Mouse (Mus musculus) lung, embryonic 14.5 days (tissue): Measurements from ENCODE around the gene Cyp8b1. TPM values are rescaled to one million over a fixed set of nuclear protein-coding genes. Genes with fewer than 3 reads are reported as not detected.

Experiments
- ATAC-seq: fragments of 200-750 bp; cut with Nextera tagmentation; 2 replicates; pipeline ENCODE4 v1.8.0; 2017; ENCODE audit warnings: mild to moderate bottlenecking, moderate TSS enrichment, moderate library complexity; ENCODE audit not compliant: insufficient read depth
- DNase-seq: peaks from one replicate; pipeline ENCODE4 v3.0.0-alpha.2; 2015
- H3K27ac ChIP-seq: fragments of 300-500 bp; sonication (generic); 2 replicates; pipeline ENCODE4 v1.5.1; 2014; ENCODE audit warnings: low read depth, mild to moderate bottlenecking, moderate library complexity
- H3K27me3 ChIP-seq: fragments of 300-500 bp; sonication (generic); 2 replicates; pipeline ENCODE4 v1.6.1; 2014; ENCODE audit warnings: low read length, control low read depth; ENCODE audit not compliant: insufficient read depth
- H3K36me3 ChIP-seq: fragments of 300-500 bp; sonication (generic); 2 replicates; pipeline ENCODE4 v1.6.1; 2014; ENCODE audit warnings: control low read depth; ENCODE audit not compliant: insufficient read depth
- H3K4me1 ChIP-seq: fragments of 300-500 bp; sonication (generic); 2 replicates; pipeline ENCODE4 v1.6.1; 2014; ENCODE audit warnings: antibody characterized with exemption, control low read depth; ENCODE audit not compliant: insufficient read depth
- H3K4me2 ChIP-seq: fragments of 300-500 bp; sonication (generic); 2 replicates; pipeline ENCODE4 v1.6.1; 2014; ENCODE audit warnings: mild to moderate bottlenecking
- H3K4me3 ChIP-seq: fragments of 300-500 bp; sonication (generic); 2 replicates; pipeline ENCODE4 v1.5.1; 2014; ENCODE audit warnings: low read depth, low read length
- H3K9ac ChIP-seq: fragments of 300-500 bp; sonication (generic); 2 replicates; pipeline ENCODE4 v1.6.1; 2014
- H3K9me3 ChIP-seq: fragments of 300-500 bp; sonication (generic); 2 replicates; pipeline ENCODE4 v1.6.1; 2016; ENCODE audit warnings: low read depth, low read length, control low read depth
- CTCF ChIP-seq: IDR thresholded peaks from 2 replicates; pipeline ENCODE4 v1.5.1; 2016; ENCODE audit warnings: antibody characterized with exemption, low read depth
- WGBS: fragments of 180-500 bp; shearing (Covaris S2); extraction: QIAGEN DNeasy Blood & Tissue Kit; methylation state at CpG from one replicate; pipeline ENCODE4 v1.1.7; 2014; 5-methylcytosine and 5-hydroxymethylcytosine counted together
- polyA plus RNA-seq: library from polyadenylated mRNA; unstranded; fragments of >200 nt; fragmentation: Nextera tagmentation; extraction: Ambion mirVana; gene quantifications from 2 replicates; pipeline ENCODE4 v1.2.1, GENCODE M21; 2014

Cyp8b1 gene
- polyA plus RNA-seq, 1 experiment from 2014 or later = not detected

DNA sequence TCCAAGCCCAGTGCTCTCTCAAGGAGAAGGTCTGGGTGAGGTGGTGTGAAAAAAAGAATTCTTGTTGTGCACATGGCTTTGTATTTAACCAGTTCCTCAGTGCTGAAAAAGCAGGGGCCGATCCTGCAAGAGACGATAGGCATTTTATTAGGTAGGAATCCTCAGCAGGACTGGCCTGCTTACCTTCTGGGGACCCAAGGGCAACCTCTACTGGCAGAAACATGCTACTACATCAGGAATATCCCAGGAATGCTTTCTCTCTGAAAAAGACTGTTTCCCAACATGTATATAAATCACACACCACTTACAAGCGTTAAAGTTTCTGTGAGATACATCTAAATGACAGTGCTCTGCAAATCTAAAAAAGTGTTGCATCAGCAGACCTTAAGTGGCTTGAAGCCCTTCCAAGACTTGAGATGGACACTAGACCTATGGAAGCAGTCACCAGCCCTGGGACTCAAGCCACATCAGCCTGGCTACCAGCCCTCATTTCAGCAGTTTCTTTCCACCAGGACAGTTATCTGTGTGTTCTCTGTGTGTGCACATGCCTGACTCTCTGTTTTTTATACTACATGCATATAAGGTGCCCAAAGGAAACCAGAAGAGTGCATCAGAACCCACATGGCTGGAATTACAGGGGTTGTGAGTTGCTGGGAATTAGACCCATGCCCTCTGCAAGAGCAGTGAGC lies 38.9 kb downstream of the Cyp8b1 start:
- WGBS = 10% methylated on average over 3 of the region's 3 CpGs
- H3K27ac ChIP-seq = no peak overlapping the region
- H3K4me2 ChIP-seq = no peak overlapping the region
- TF ChIP-seq CTCF = peak; percentile 89
- no peak overlapping the region for H3K4me3 ChIP-seq
- no peaks in the 10 kb centered on the region for H3K27me3 ChIP-seq
- no peaks in the 10 kb centered on the region for H3K36me3 ChIP-seq
- H3K9ac ChIP-seq = no peak overlapping the region
- no peak for ATAC-seq
- peak; percentile 86 for DNase-seq
- H3K4me1 ChIP-seq = no peaks in the 10 kb centered on the region
- no peaks in the 10 kb centered on the region for H3K9me3 ChIP-seq

DNA sequence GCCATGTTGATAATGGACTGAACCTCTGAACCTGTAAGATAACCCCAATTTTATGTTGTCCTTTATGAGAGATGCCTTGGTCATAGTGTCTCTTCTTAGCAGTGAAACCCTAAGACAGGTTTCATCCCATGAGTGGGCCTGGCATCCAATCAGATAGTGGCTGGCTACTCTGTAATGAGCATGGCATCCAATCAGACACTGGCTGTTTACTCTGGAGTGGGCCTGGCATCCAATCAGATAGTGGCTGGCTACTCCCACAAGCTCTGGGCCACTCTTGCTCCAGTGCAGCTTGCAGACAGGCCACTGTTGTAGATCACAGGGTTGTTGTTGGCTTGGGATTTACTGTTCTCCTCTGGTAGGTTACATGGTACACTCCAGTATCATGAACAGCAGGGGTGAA lies 42.5 kb downstream of the Cyp8b1 start:
- DNase-seq = no peak
- no peak overlapping the region for H3K4me2 ChIP-seq
- no peaks in the 10 kb centered on the region for H3K27me3 ChIP-seq
- H3K4me1 ChIP-seq = 0 out of 2 replicates have a peak, but pooled peaks cover 5% of the 10 kb centered on the region
- H3K4me3 ChIP-seq = no peak overlapping the region
- H3K9ac ChIP-seq = no peak overlapping the region
- no peak overlapping the region for H3K27ac ChIP-seq
- no peaks in the 10 kb centered on the region for H3K36me3 ChIP-seq
- no peak for ATAC-seq
- no peak for TF ChIP-seq CTCF
- H3K9me3 ChIP-seq = no peaks in the 10 kb centered on the region

DNA sequence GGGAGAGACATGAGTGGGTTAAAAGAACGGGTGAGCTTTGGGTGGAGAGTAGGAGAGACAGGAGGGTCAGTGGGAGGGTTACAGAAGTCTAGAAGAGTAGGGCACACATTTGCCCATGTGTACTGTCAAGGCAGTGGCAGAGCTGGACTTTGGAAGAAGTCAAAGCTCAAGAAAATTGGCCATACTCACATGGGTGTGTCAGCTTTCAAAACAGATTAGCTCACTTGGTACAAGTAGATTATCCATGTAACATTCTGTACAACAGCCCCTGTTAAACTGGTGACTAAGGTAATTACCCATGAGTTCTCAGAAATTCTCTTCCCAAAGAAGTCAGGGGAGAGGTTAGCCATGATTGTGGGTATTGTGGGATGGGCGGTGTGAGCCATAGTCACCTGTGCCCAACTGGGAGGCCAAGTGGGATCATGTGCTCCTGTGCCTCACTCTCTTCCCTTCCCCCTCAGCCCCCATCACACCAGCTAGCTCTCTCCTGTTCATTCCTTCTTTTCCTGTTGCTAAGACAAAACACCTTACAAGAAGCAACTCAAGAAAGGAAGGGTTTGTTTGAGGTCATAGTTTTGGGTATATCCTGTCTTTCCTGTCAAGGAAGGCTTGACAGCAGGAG lies 43.9 kb downstream of the Cyp8b1 start:
- no peak overlapping the region for H3K9ac ChIP-seq
- H3K27ac ChIP-seq = no peak overlapping the region
- no peak for TF ChIP-seq CTCF
- H3K36me3 ChIP-seq = no peaks in the 10 kb centered on the region
- 77% methylated on average over 2 of the region's 2 CpGs for WGBS
- ATAC-seq (no peak), DNase-seq (no peak)
- H3K27me3 ChIP-seq = no peaks in the 10 kb centered on the region
- H3K4me3 ChIP-seq = no peak overlapping the region
- 0 out of 2 replicates have a peak, but pooled peaks cover 6% of the 10 kb centered on the region for H3K4me1 ChIP-seq
- H3K4me2 ChIP-seq = no peak overlapping the region
- H3K9me3 ChIP-seq = no peaks in the 10 kb centered on the region

DNA sequence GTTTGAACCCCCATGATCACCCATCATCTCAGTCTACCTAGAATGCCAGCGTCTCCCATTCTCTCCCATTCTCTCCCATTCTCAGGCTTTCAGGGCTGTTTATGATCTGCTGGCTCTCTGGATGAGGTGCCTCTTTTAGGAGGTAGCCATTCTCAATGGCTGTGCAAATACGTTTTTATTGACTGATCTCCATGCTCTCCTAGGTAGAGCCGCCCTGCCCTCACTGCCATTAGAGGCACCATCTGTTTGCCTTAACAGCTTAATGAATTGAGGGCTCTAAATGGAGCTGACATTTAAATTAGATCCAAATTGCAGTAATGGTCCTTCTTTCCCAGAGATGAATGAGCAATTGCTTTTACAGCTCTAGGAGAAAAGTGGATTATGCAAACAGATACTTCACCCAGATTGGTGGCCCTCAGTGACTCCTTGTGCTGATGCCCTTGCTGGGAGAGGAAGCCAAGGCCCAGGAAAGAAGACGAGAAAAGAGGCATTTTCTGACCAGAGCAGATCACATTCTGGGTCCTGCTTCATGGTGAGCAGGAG lies 46.1 kb downstream of the Cyp8b1 start:
- 0 out of 2 replicates have a peak, but pooled peaks cover 6% of the 10 kb centered on the region for H3K4me1 ChIP-seq
- H3K4me2 ChIP-seq = no peak overlapping the region
- DNase-seq = no peak
- no peaks in the 10 kb centered on the region for H3K36me3 ChIP-seq
- H3K4me3 ChIP-seq = no peak overlapping the region
- H3K9me3 ChIP-seq = no peaks in the 10 kb centered on the region
- no peak for ATAC-seq
- TF ChIP-seq CTCF = no peak
- no peaks in the 10 kb centered on the region for H3K27me3 ChIP-seq
- H3K27ac ChIP-seq = no peak overlapping the region
- no peak overlapping the region for H3K9ac ChIP-seq
- WGBS = 55% methylated on average over 4 of the region's 4 CpGs

DNA sequence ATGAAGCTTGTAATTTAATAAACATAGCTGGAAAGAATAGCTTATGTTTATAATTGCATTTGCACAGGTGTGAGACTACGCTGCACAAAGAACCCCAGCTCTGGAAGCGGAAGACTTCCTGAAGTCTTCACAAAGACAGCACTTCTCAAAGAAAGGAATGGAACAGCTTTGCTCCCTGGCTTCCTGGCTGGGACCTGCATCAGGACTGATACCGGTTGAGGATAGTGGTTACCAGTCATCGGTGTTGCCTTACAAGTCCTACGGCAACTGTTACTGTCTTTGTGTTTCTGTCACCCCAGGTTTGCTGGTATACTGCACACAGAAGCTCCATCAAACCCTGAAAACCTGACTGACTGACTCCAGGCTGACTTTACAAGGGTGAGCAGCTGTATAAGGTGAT lies 46.7 kb downstream of the Cyp8b1 start:
- Histone ChIP-seq H3K27me3 (no peaks in the 10 kb centered on the region), H3K36me3 (no peaks in the 10 kb centered on the region)
- 81% methylated on average over 5 of the region's 5 CpGs for WGBS

DNA sequence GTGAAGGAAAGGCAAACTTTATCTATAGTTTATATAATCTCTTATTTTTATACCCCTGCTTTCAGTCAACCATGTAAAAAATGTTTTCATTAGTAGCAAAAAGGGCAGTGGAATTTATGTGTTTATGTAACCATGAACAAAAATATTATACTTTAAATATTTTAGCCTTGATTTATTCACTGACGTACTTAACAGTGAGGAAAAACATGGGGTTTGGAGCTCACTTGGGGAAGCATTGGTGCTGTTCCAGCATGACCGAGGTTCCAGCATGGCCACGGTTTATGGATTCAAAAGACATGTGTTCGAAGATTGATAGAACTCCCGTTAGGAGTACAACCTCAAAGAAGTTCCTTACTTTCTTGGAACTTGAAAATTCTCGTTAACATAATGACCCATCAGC lies 47.9 kb downstream of the Cyp8b1 start:
- Histone ChIP-seq H3K4me1 (0 out of 2 replicates have a peak, but pooled peaks cover 12% of the 10 kb centered on the region), H3K27me3 (no peaks in the 10 kb centered on the region), H3K36me3 (no peaks in the 10 kb centered on the region), H3K4me3 (no peak overlapping the region), H3K27ac (peak overlapping the region; percentile 54; the same call in 1 of the 2 replicates), H3K4me2 (no peak overlapping the region), H3K9me3 (no peaks in the 10 kb centered on the region), H3K9ac (no peak overlapping the region)
- 44% methylated on average over 6 of the region's 6 CpGs for whole genome bisulfite sequencing
- ATAC-seq (peak; percentile 67), DNase-seq (peak; percentile 72)
- no peak for TF ChIP-seq CTCF

More for the DNA sequence above, 46.7 kb downstream of the Cyp8b1 start:
- no peak for ATAC-seq
- TF ChIP-seq CTCF = no peak
- Histone ChIP-seq H3K4me3 (no peak overlapping the region), H3K9me3 (no peaks in the 10 kb centered on the region), H3K9ac (no peak overlapping the region), H3K27ac (no peak overlapping the region), H3K4me2 (no peak overlapping the region), H3K4me1 (0 out of 2 replicates have a peak, but pooled peaks cover 10% of the 10 kb centered on the region)
- DNase-seq = no peak

DNA sequence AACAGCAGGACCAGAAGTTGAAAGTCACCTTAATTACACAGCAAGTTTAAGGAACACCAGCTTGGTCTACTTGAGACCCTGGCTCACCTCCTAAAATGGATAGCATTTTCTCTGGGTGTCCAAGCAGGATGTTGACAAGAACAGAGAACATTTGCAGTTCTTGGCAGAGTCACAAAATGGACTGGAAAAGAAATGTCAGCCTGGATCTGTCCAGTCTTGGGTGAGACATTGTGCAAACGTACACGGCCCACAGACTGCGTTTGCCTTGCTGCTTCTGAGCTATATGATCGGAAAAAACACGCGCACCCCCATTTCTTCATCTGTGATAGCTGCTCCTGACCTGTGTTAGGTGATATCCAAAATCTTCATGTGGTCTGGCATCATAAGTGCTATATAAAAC lies 48.5 kb downstream of the Cyp8b1 start:
- Histone ChIP-seq H3K36me3 (no peaks in the 10 kb centered on the region), H3K4me3 (no peak overlapping the region), H3K4me2 (no peak overlapping the region), H3K27me3 (no peaks in the 10 kb centered on the region), H3K27ac (0 out of 2 replicates have a peak overlapping the region, but pooled peaks have one; percentile 36), H3K9ac (no peak overlapping the region), H3K9me3 (no peaks in the 10 kb centered on the region), H3K4me1 (0 out of 2 replicates have a peak, but pooled peaks cover 12% of the 10 kb centered on the region)
- WGBS = 51% methylated on average over 6 of the region's 6 CpGs
- peak; percentile 73 for ATAC-seq
- TF ChIP-seq CTCF = no peak
- peak; percentile 87 for DNase-seq
